Mouse (Mus musculus) ovary, postnatal 10 days (tissue): ENCODE data around the gene Naif1.

Experiments
- DNase-seq: peaks from one replicate; pipeline ENCODE4 v3.0.0; 2022; ENCODE audit warnings: low spot score

Gene Naif1

DNA sequence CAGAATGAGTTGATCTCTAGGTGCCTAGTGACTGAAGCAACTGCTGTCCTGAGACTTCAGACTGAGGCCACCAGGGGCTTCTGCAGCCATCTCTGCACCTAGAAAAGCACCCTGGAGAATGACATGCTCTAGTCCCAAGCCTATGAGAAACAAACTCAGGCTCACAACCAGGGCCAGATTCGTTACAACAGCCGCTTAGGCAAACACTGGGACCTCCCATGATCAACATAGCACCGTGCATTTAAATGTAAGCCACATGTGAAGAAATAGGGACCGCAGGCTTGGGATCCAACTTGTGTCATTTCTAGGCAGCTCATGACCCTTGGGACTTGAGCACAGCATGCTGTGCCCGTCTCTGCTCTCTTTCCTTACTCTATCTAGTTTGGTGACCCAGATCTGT lies 22.5 kb upstream of the Naif1 start:
- no peak for DNase-seq

DNA sequence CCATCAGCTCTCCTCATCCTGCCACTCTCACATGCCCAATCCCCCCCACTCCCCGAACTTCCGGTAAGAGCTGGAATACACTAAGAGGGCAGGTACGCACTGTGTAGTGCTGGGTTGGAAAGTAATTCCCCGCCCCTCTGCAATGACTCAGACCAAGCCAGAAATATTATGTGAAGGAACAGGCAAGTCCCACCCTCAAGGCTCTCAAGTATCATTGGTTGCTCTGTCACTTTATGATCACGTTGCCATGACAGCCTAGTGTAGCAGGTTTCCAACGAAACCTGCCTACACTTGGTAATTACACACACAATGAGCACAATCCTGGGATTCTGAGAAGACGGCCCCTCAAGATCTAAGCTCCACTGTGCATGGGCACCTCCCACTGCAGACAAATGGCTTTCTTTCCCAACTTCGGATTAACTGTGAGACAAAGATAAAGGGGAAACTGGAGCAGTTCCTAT lies 22.0 kb upstream of the Naif1 start:
- DNase-seq: no peak

GRCm38 (mm10) chr2:32429215-32429891 lies 20.9 kb upstream of the Naif1 start:
- DNase-seq: no peak

GRCm38 (mm10) chr2:32430701-32431676 lies 19.3 kb upstream of the Naif1 start:
- no peak for DNase-seq

GRCm38 (mm10) chr2:32436686-32437372 lies 13.4 kb upstream of the Naif1 start:
- DNase-seq: no peak

GRCm38 (mm10) chr2:32437612-32438166 lies 12.6 kb upstream of the Naif1 start:
- DNase-seq: no peak

DNA sequence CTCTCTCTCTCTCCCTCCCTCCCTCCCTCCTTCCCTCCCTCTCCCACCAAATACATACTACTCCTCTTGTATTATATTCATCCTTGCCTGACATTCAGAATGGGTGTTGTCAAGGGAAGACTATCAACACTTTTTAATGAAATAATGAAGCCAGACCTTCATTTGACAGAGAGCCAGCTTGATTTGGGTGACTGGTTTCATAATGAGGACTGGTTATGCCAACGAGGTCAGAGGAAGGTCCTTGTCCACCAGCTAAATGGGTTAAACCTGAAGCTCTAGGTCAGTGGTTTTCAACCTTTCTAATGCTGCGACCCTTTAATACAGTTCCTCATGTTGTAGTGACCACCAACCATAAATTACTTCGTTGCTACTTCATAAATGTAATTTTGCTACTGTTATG lies 11.5 kb upstream of the Naif1 start:
- DNase-seq: no peak

GRCm38 (mm10) chr2:32439177-32439576 lies 11.1 kb upstream of the Naif1 start:
- no peak for DNase-seq

- DNase-seq: no peak
Measured at GRCm38 (mm10) chr2:32440164-32440563, 10.1 kb upstream of the Naif1 start.

- no peak for DNase-seq
Measured at GRCm38 (mm10) chr2:32440632-32441031, 9.6 kb upstream of the Naif1 start.

- DNase-seq: no peak
Measured at GRCm38 (mm10) chr2:32441550-32441949, 8.7 kb upstream of the Naif1 start.

DNA sequence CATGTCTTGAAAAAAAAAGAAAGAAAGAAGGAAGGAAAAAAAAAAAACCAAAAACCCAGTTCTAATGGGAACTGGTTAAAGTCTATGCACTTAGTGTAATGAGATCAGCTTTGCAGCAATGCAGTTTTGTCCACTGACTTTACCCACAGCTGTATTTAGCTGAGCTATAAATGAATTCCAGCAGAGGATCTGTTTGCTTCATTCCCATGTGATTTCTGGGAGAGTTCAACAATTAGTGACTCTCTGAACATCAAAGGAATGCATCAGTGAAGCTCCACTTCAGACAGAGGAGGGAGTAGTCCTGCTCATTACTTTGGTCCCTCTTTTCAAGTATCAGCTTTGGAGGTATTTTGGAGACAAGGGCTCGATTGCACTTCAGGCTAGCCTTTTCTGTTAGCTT lies 4.7 kb upstream of the Naif1 start:
- no peak for DNase-seq

DNA sequence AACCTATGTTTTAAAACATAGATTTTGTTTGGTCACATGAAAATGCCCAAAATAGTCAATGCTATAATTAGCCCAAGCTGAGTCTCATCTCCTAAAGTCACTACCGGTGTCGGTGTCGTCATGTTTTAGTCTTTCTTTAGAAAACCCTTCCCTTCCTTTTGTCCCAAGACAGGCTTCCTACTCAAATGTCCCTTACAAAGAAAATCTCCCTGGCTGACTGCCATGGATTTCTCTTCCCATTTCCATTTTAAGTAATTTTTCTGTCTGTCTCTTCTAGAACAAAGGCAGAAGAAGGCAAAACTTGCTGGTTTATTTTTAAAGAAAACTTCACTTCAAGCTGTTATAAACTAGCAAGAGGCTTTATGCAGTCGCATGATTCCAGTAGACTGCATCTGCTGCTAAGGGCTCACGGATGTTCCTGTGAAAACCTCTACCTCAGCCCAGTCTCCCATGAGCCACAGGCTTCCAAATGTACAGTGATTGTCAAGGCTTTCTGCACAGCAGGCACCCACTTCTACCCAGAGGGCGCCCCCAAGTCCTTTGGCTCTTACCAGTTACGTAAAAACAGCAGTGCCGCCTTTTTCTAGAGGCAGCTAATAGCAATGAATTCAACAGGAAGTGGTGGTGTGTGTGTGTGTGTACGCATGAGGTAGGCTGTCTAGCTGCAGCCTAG lies 2.9 kb upstream of the Naif1 start:
- DNase-seq: no peak

GRCm38 (mm10) chr2:32448480-32448879 lies 1.8 kb upstream of the Naif1 start:
- DNase-seq: no peak

DNA sequence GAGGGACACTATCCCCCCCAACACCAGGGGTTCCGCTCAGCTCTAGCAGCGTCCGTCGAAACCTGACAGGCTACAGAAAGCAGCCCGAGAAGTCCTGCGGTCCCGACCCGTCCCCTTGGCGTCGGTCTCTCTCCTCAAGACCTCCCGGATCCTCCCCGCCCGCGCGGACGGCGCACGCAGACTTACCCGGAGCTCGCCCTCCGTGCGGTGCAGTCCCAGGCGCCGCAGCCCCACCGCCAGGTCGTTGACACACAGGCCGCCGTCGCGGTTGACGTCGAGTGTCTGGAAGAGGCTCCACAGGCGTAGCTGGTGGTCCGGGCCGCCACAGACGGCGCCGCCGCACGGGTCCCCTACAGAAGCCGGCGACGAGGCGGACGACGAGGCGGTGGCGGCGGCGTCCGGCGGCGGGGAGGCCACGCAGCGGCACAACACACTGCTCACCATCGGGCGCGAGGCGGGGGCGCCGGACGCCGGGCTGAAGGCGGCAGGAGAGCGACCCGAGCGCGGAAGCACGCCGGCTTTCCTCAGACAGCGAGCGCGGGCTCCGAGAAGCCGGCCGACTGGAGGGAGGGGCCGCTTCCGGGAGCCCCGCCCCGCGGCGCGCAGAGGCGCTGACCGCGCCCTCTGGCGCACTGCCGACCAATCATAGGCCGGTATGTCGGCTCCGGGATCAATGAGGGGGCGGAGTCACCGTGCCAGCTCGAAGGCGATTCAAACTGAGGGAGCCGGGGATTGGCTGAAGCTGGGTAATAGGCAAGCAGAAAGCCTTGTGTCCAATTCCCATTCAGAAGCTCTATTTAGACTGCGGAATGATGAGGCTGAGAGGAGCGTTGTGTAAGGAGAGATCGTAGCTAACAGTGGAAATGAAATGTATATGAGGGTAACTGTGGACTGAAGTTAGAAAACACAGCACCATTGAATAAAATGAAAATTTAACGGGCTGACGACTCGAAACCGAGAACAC lies 906 bp downstream of the Naif1 start, which contains the start of gene Slc25a25:
Gene Slc25a25 (minus strand): TSS at position 565 of the 964 bp plus-strand sequence.
- peak; percentile 90 for DNase-seq

GRCm38 (mm10) chr2:32451870-32452372 lies 1.7 kb downstream of the Naif1 start:
- DNase-seq: peak; percentile 91

DNA sequence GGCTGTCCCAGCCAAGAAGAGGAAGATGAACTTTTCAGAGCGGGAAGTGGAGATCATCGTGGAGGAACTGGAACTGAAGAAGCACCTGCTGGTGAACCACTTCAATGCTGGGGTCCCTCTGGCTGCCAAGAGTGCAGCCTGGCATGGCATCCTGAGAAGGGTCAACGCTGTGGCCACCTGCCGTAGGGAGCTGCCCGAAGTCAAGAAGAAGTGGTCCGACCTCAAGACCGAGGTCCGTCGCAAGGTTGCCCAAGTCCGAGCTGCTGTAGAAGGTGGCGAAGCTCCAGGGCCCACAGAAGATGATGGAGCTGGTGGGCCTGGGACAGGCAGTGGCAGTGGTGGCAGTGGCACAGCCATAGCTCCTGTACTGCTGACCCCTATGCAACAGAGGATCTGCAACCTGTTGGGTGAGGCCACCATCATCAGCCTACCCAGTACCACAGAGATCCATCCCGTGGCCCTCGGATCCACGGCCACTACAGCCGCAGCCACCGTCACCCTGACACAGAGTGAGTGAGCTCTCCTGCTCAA lies 2.2 kb downstream of the Naif1 start:
- DNase-seq: no peak

DNA sequence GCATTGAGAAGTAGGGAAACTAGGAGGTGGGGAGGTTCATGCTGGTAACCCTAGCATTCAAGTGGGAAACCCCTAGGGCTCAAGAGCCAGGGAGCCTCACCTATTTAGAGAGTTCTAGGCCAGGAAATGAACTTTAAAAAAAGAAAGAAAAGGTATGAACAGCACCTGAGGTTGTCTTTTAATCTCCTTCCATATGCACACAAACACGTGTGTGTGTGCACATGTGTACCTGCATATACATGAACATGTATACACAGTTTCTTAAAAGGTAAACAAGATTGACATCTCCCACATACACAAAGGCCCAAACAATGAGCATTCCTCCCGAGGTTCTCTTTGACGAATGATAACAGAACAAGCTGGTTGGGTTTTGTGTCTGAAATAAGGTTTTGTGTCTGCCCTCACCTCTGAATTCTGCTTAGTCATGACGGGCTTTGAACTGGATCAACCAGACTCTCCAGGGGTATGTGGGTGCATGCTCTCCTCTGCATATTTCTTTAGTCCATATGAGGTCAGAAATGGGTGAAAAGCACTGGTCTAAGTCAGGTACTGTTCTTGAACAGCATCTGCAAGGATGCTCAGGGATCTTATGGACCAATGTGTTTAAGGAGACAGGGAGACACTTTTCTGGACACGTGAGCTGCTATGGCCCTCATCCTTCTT lies 3.5 kb downstream of the Naif1 start:
- DNase-seq: no peak

- DNase-seq: no peak
Measured at GRCm38 (mm10) chr2:32454633-32455032, 4.4 kb downstream of the Naif1 start.
